Mouse (Mus musculus) spleen, adult 18-20 months (tissue): ENCODE measurements around the gene Brd3.
A peak's percentile ranks its signal among the peaks of the same experiment; 100 is the strongest.

ENCODE experiments used
- DNase-seq, 2 experiments: peaks; one replicate each; pipeline ENCODE4 v3.0.0; 2022; ENCODE audit warnings: mixed read lengths in 2 of 2

The Brd3 gene

GRCm38 (mm10) chr2:27425751-27426405 is 81.6 kb downstream of the Brd3 start:
- DNase-seq = no peak

GRCm38 (mm10) chr2:27425161-27425611 is 82.3 kb downstream of the Brd3 start:
- DNase-seq = no peak

GRCm38 (mm10) chr2:27423596-27423995 is 83.9 kb downstream of the Brd3 start:
- no peak for DNase-seq

- no peak for DNase-seq
Observed at GRCm38 (mm10) chr2:27421293-27422068, 86.0 kb downstream of the Brd3 start.

GRCm38 (mm10) chr2:27418577-27419070 is 88.8 kb downstream of the Brd3 start:
- no peak for DNase-seq

GRCm38 (mm10) chr2:27417648-27418153 is 89.8 kb downstream of the Brd3 start:
- DNase-seq = no peak

- no peak for DNase-seq
Observed at GRCm38 (mm10) chr2:27416425-27416824, 91.0 kb downstream of the Brd3 start.

GRCm38 (mm10) chr2:27415060-27415783 is 92.2 kb downstream of the Brd3 start:
- DNase-seq = no peak

- DNase-seq = no peak
Observed at GRCm38 (mm10) chr2:27413936-27414657, 93.4 kb downstream of the Brd3 start.

GRCm38 (mm10) chr2:27413582-27413935 is 93.9 kb downstream of the Brd3 start:
- no peak for DNase-seq

GRCm38 (mm10) chr2:27412245-27412800 is 95.1 kb downstream of the Brd3 start:
- no peak for DNase-seq

- peak; percentile 57 to 63 for DNase-seq
Observed at GRCm38 (mm10) chr2:27411688-27412174, 95.7 kb downstream of the Brd3 start.

- DNase-seq = no peak
Observed at GRCm38 (mm10) chr2:27410518-27411140, 96.8 kb downstream of the Brd3 start.

GRCm38 (mm10) chr2:27408194-27408593 is 99.3 kb downstream of the Brd3 start:
- DNase-seq = no peak

GRCm38 (mm10) chr2:27406928-27407327 is 100.5 kb downstream of the Brd3 start:
- peak; percentile 49 to 50 for DNase-seq

GRCm38 (mm10) chr2:27405094-27405884 is 102.2 kb downstream of the Brd3 start:
- DNase-seq = peak in 1 of 2 experiments; percentile 53

GRCm38 (mm10) chr2:27404375-27405093 is 102.9 kb downstream of the Brd3 start:
- DNase-seq = peak in 1 of 2 experiments; percentile 48

- DNase-seq = no peak
Observed at GRCm38 (mm10) chr2:27401544-27401943, 105.9 kb downstream of the Brd3 start.

GRCm38 (mm10) chr2:27400083-27400482 is 107.4 kb downstream of the Brd3 start:
- no peak for DNase-seq
